Mouse (Mus musculus) heart, adult 9 months (tissue): Measurements from ENCODE around the gene Igf1.

Experiments
- DNase-seq, 2 experiments: peaks; one replicate each; pipeline ENCODE4 v3.0.0; 2022; ENCODE audit warnings: low spot score in 2 of 2

Igf1 gene

DNA sequence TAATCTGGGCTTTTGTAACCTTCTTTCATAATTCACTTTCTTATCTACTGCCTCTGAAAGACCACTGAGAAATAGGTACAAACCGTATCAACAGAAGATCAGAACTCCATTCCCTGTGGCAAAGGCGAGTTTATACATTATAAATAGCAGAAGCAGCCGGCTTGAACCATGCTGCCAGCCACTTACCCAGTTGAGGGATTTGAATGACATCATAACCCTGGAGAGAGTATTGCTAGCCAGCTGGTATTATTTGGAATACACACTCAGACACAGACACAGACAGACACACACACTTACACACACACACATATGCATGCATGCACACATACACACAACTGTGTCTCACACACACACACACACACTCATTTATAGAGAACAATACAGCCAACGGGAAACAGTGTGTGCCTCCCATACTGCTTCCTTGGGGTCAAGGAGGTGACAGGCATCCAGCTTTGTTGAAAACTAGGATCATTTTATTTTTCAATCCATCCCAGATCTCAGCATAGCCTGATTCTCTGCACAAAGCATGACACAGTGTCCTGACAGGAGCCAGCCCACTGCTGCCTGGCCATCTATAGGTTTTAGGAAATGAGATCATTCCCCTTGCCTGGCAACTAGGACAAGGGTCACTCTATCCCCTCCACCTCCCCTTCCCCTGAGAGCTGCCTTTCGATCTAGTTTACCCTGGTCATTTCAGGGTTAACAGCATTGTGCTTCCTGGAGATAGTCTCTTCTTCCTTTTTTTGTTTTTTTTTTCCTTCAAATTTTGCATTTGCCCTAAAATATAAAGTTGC, at the start of gene Igf1:
Gene Igf1 (plus strand): TSS at position 253 of the 794 bp plus-strand sequence.
- no peak for DNase-seq

DNA sequence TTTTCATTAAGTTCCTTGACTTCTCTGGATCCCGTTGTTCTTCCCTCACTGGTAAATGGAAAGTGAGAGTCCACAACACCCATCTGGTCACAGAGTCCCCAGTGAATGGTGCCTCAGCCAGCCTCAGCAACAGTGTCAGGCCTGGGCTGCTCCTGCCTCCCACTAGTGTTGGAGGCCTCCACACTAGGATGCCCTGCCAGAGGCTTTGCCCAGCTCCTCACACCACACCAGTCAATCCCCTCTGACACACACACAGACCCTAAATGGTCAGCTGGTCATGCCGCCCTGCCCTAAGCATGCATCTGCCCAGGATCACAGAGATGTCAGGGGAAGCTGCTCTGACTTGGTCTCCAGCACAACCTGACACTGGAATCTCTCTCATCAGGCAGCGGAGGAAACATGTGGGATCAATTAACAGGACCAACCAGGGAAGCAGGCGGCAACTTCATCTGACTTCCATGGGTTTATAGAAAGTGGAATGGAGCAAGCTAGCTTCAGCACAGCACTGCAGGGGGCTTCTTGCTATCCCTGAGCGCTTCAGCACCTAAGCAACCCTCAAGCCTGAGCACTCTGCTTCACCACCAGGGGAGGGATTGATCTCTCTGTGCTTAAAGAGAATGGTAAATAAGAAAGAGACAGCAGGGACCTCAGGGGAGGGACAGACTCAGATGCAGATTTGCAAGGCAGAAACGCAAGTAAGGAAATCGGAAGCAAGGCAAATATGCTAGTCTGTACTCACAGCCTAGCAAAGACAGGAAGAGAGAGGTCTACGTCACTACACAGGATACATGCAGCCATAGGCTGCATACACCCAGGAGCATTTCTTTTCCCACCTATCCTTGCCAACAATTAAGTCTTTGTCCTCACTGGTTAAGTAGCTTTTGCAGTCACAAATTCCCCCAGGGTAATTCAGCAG, 45.6 kb upstream of the Igf1 start:
- DNase-seq, result no peak

DNA sequence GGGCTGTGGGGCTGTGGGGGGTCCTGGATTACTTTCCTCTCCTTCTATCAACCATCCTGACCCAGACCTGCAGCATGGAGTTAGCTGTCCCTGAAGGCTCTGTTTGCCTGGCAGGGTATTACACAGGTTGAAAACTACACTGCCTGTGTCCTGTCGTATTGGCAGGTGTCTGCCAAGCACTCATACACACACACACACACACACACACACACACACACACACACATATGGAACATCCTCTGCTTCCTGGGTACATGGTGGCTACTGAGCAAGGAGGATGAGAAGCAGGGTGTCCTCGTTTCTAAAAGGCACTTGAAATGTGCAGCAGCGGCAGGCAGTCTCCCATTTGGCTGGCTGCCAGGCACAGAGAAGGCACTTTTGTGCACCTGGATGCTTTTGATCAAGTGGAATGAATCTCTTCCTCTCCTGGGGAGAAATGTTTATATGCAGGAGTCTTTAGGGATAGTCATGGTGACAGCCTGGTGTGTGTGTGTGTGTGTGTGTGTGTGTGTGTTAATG, 44.9 kb upstream of the Igf1 start:
- DNase-seq, result no peak

DNA sequence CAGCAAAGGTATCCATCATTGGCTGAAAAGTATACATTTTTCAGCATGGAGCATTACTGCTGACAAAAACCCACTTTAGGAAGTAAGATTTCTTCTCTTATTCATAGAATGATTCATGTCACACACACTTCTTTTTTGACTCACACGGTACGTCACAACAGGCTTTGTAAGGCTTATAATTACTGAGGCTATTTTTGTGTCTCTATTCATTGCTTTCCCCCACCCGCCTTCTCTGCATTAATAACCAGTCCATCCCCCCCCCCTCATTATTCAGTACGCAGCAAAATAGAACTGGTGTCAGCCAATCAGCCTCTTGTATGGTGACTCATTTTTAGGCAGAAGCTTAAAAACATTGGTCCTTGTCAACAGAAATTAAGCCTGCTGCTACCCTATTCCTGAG, 41.2 kb upstream of the Igf1 start:
- DNase-seq, result no peak

DNA sequence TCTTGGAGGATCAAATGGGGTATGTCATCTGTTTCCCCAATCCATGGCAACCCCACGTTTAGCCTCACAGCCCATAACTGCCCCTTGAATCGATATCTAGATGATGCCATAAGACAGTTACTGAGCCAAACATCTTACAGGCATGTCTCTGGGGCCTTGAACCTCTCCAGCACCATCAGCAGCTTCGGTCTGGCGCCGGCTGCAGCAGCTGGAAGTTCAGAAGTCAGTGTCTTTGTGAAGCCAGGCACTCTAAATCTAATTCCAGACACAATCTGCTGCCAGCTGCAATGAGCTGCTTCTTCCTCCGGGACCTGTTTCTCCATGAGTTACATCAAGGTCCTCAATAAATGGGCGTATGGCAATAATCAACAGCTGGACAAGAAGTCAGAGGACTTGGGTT, 40.3 kb upstream of the Igf1 start:
- peak; percentile 26 to 36 for DNase-seq

DNA sequence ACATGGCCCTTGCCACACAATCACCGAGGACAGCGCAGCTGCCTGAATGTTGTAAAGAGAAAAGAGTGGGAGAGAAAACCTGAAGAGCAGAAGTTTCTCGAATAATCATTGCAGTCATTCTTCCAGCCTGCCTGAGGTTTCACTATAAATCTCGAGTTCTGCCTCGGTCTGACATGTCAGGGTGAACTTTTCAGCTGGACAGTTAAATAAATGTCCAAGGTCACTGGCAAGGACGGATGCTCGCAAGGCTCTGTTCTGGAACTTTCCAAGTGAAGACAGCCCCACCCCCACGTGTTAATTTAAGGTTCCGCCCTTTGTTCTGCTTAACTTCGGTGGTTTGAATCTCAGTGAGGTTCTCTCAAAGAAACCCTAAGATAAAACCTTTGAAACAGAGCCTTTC, 36.2 kb upstream of the Igf1 start:
- no peak for DNase-seq

DNA sequence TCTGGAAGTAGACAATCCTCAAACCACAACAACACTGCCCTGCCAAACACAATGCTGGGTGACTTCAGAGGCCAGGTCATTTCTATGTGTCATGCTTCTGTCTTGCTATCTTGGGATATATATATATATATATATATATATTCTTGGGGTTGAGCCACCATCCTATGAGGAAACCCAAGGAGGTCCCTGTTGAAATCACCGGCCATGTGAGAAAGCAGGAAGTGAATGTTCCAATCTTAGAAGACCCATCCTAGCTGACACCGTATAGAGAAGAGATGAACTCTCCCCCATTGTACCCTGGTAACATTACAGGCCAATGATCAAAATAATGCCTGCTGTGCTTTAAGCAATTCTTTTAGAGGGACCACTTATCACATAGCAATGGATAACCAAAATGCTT, 28.1 kb upstream of the Igf1 start:
- DNase-seq, result no peak

DNA sequence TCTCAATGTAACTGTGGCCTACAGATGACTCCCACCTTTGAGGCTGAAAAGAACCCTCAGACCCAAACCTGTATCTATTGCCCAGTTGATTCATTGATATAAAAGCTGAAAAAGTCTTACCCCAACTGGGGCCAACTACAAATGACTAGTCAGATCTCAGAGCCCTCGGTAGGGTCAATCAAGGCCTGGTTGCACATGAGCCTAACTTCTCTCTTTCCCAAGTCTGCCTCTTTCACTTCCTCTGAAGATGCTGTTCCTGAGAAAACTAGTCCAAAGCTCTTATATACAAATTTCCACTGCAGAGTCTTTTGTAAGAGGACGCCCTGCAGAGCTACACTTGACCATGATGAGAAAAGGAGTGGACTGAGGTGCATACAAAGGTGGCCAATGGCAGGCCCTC, 27.4 kb upstream of the Igf1 start:
- DNase-seq, result peak in 1 of 2 experiments; percentile 38

DNA sequence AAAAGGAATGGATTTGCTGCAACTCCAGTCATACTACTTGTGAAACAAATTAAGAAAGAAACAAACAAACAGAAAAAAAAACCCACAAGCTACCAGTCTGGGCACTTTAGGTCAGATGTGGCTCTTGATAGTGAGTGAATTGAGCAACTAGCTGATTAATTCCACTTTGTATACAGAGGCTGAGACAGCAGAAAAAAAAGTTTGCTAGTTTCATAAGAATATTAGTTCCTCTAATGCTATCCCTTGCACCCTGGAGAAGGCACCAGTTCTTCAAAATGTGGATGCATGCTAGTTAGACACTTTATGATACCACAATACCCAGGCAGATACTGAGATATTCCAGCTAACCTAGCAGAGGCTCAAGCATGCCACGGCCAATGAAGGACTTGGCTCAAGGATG, 26.0 kb upstream of the Igf1 start:
- peak in 1 of 2 experiments; percentile 25 for DNase-seq

DNA sequence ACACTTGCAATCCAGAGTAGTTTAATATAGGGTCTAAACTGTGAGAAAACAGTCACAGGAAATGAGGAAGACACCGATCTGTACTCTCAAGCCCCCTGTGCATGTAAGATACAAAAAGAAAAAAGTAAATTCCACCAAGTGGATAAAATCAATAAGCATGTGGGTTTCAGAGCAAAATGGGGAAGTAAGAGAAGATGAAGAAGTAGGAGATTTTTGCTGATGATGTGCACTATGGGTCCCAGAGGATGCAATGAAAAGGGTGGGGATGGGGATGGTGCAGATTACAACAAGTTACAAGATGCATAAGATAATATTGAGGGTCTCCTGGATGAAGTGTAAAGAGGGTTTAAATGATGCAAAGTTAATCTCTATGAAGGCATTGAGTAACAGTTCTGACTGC, 18.6 kb upstream of the Igf1 start:
- no peak for DNase-seq

DNA sequence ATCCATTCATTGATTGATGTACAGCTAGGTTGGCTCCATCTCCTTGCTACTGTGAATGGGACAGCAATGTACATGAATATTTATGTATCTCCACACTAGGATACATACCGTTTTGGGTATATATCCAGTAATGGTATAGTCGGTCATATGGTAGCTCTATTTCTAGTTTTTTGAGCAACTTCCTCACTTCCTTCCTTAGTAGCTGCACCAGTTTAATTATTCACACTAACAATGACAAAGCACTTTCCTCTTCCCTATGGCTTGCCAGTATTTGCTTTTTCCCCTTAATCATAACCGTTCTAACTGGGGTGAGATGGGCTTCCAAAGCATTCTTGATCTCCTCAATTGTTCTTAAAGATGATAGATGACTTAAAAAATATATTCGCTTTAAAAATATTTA, 15.6 kb upstream of the Igf1 start:
- DNase-seq, result no peak

DNA sequence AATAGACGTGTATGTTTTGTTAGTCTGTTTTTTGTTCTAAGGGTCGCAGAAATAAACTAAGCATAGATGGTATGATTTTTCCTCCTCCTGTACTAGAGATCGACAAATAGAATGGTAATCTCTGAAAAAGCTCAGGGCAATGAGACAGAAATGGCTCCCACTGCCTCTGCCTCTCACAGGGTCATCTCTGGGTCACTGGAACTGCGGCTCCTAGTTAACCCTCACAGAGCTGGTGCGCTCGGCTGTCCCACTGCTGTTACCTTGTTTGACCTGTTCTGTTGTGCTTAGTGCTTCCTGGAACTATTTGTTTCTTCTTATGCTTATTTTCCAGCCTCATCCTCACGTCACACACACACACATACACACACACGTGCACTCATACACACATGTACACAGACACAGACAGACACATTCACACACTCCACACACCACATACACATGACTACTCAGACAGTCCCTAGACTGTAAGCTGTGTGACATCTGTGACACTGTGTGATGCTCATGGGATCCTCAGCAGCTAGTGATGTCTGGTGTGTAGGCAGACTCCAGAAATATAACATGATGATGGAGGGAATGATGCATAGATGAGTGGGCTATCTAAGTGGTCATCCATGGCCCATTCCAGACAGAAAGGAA, 13.0 kb upstream of the Igf1 start:
- no peak for DNase-seq

DNA sequence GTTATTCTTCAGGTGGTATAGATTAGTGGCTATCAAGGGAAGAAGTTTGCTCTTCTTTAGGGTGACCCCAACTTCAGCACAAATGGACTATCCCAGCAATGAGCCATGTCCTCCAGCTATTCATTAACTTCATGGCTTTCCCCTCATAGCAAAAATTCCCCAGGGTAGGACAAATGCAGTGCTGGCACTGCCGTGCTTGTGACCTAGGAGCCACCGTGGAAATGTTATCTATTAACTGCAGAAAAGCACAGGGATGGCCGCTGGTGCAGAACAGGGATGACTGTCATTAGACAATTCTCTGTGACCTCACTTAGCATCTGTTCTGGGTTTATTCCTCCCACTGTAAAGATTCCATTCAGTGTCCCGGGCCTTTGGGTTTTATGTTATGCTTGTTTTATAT, 10.2 kb upstream of the Igf1 start:
- no peak for DNase-seq

DNA sequence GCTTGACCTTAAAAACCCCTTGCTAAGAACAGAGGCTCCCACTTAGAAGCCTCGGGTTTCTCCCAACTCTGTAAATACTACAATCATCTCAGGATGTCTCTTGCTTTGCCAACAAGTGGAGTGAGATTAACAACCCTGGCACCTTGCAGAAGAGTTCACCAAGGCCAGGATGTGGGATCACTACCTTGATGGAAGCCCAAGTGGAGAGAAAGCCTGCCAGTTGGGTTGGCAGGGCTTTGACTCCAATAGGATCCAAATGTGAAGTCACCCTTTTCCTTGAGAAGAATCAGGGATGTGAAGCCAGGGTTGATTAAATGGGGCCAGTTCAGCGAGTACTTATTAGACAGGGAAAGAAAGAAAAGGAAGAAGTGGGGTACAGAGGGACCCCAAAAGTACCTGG, 9.6 kb upstream of the Igf1 start:
- no peak for DNase-seq

DNA sequence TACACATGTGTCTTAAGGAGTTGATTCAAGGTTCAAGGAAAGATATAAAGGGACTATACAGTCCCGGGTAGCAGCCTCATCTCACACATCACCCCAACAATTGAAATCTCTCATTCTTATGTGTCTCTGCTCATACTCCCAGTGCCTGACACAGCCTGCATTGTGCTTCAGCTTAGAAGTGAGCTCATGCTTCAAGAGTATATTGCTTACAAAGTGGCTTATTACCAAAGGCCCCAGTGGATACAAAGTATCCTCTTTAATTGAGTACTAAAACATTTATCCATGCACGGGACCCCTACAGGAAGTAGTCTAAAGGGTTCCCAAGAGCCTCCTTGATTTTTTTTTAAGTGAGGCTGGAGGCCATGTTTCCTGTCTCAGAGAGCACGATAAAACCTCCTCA, 6.6 kb upstream of the Igf1 start:
- DNase-seq, result no peak

DNA sequence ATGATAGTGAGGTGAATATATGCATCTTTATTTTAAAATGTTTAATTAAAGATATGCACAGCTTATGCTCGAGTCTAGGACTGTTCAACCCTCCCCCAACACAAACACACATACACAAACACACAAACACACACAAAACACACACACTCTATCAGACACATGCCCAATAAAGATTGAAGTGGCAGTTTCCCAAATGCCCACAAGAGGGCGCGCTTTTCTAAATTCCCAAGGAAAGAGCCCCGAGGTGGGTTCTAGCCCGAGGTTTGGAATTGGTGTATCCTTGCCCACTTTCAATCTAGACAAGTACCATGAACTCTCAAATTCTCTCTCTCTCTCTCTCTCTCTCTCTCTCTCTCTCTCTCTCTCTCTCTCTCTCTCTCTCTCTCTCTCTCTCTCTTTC, 3.7 kb upstream of the Igf1 start:
- DNase-seq, result peak in 1 of 2 experiments; percentile 64

DNA sequence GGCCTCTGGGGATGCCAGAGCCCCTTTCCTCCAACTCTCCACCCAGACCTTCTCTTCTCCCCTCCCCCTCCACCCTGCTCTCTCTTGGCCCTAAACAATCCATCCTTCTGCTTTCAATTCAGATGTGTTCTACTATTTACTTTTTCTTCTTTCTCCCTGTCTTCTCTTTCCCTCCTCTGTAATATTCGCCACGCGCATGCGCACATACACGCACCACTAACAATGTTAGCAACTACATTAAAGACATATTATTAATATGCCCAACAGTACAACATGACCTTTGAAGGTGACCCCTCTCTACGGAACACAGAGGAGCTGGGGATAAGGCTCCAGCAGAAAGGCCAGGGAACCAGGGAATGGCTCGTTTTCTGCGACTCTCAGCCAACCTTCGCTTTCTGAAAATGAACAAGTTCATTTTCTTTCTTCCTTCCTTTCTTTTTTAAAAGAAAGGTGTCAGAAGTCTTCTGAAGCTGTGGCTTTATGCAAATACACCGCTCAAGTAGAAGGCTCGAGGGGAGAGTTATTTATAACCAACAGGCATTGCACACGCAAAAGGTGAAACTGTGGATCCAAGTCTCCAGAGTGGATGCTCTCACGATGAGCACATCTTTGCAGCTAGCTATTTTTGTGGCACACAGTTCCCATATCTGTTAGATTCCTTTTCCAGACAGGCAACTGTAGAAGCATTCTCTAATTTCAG, 2.5 kb upstream of the Igf1 start:
- no peak for DNase-seq

DNA sequence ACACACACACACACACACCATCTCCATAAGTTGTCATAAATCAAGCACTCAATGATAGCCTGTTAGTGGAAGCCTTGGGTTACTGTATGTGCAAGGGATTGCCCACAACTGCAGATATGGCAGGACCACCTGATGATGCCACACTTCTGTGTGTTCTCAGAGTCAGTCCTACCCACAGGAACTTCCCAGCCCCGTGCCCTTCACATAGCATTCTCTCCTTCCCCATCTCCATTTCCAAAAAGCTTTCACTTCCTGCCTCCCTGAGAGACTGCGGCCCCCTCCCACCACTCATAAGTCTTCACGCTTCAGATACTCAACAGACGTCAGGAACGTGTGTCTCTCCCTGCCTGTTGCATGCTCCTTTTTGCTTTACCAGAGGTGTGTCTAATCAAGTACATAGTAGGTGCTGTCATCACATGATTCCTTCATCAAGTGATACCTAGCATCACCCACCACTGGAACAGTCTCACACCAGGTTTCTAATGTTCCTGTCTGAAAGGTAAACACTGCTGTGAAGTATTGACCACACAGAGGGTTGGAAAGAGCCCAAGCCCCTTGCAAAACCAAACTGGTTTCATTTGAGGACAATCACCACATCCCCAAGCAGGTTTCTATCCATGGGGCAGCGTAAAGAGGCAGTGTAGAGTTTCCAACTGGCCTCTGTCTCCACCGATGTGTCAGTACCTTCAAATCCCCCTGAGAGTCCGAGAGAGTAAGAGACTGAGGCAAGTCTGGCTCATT, 680 bp upstream of the Igf1 start:
- no peak for DNase-seq

DNA sequence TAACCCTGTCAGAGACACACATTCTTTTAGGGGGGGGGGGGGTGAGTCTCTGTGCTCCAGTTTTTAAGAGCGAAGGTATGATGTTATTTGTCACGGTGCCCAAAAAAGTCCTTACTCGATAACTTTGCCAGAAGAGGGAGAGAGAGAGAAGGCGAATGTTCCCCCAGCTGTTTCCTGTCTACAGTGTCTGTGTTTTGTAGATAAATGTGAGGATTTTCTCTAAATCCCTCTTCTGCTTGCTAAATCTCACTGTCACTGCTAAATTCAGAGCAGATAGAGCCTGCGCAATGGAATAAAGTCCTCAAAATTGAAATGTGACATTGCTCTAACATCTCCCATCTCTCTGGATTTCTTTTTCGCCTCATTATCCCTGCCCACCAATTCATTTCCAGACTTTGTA, 874 bp downstream of the Igf1 start:
- DNase-seq, result peak; percentile 72 to 74

DNA sequence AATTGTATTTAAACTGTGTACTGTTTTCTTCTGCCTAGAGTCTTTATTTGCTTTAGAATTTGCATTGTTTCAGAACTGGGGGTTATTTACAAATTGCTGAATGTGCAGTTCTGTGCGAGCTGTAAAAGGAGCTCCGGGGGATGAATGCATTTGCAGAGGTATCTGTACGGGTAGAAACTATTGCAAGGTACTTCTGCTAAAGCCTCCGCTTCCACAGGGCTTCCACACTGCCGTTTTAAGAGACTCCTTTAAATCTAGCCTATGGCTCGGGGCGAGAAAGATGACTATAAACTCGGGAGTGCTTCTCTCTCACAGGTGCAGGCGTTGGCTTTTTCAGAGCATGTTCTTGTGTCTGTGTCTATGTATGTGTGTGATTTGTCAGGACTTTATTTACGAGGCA, 1.4 kb downstream of the Igf1 start:
- no peak for DNase-seq
